Mouse (Mus musculus): ENCODE measurements around the gene Prdx3. TPM values are rescaled to one million over a fixed set of nuclear protein-coding genes. Genes with fewer than 3 reads are reported as not detected.
"Not testable (repeated sequence)": the region's sequence is repeated elsewhere in the genome, so short reads cannot be mapped to it uniquely, and the experiment has no call there.

The Prdx3 gene
- polyA plus RNA-seq, 1 experiment: 97.8 TPM

DNA sequence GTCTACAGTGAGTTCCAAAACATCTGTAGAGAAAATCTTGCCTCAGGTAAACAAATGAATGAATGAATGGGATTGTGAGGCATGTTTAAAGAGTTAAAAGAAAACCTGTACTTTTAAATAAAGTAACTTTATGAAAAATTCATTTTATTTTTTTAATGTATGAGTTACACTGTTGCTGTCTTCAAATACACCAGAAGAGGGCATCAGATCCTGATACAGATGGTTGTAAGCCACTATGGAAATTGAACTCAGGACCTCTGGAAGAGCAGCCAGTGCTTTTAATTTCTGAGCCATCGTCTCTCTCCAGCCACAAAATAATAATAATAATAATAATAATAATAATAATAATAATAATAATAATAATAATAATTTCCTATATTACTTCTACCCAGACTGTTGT is 3.9 kb downstream of the Prdx3 start:
- DNase-seq (ENCODE audit: extremely low spot score in 1 of 2, low spot score in 1 of 2): no peak

DNA sequence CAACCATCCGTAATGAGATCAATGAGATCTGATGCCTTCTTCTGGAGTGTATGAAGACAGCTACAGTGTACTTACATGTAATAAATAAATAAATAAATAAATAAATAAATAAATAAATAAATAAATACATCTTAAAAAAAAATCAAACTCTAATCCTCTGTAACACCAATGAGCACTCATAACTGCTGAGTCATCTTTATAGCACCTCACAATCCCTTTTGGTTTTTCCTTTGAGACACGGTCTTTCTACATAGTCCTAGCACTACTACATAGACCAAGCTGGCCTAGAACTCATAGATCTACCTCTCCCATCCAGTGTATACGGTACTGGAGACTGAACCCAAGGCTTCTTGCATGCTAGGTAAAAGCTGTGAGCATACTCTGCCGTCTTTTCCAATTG is 8.2 kb downstream of the Prdx3 start:
- DNase-seq (ENCODE audit: extremely low spot score in 1 of 2, low spot score in 1 of 2): not testable (repeated sequence)

DNA sequence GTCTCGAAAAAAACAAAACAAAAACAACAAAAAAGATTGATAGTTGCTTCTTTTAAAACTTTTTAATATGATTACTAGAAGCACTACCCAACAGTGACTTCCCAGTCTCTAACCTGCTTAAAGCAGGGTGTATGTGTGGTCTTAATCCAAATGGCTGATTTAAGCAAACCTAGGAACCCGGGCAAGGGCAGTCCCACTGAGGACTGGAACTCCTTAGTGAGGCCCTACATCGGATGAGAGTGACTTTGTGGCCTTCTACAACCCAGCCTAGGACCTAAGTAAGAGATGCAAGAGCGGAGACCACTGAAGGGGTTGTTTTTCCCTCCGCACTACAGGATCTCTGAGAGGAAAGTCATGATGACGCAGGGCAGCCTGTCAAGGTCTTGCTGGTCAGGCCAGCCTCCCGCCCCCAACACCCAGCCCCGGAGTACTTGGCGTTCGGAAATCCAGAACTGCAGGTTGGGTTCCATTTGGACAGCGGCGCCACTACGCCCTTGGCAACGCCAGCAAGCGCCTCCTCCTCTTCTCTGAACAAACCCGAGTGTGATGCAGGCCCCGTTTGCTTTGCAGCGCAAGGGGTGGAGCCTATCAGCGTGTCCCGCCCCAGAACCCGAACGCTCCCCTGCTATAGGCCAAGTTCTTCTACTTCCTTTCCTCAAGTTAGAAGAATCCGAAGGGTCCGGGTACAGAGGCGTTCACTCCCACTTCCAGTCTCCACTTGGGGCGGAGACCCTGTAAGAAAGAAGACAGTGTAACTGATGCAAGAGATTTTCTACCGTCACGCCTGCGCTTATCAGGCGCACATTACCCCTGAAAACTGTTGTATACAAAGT is 13.3 kb downstream of the Prdx3 start, which contains the start of gene Sfxn4:
Gene Sfxn4, minus strand, starts transcription at position 612 of the 833 bp plus-strand sequence.
- DNase-seq (ENCODE audit: extremely low spot score in 1 of 2, low spot score in 1 of 2): peak; percentile 93 to 95

DNA sequence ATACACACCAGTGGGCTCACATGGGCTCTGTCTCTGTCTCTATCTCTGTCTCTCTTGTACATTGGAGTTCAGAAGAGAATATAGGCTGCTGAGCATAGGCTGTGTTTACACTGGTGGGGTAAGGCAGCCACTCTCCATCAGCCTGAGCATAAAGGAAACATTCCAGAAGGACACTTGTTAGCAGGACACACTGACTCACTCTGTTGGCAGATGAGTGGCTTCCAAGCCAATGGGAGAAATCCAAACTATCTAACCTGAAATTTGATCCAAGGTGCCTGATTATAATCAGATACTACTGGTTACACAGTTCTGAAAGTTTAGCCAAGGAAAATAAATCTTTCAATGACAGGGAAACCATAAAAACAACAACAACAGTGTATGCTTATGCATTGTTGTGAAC is 28.6 kb downstream of the Prdx3 start:
- no peak for DNase-seq (ENCODE audit: extremely low spot score in 1 of 2, low spot score in 1 of 2)

- DNase-seq (ENCODE audit: extremely low spot score in 1 of 2, low spot score in 1 of 2): no peak
Measured at GRCm38 (mm10) chr19:60843324-60843723, 31.0 kb downstream of the Prdx3 start.

GRCm38 (mm10) chr19:60837747-60838146 is 36.6 kb downstream of the Prdx3 start:
- DNase-seq (ENCODE audit: extremely low spot score in 1 of 2, low spot score in 1 of 2): peak in 1 of 2 experiments; percentile 71

DNA sequence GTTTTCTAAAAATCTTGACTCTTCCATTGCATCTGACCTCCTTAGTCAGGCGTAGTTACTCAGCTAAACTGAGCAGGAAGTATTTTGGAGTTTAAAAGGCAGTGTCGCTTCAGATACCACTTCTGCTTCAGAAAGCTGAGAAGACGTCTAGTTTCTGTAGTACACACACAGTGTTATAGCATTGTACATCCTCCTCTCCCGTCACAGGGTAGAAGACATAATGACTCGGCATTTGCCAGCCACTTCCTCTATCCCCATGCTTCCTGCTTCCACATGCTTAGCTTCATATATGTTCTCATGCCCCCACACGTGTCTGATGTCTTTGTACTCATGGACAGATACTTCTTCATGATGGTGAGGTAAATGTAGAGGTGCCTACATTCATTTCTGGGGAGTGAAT is 55.7 kb downstream of the Prdx3 start:
- no peak for DNase-seq (ENCODE audit: extremely low spot score in 1 of 2, low spot score in 1 of 2)

Other genes with a start within 250 kb of the Prdx3 start
- gene Nanos1, start 118.6 kb downstream of the Prdx3 start, polyA plus RNA-seq (2012; rRNA removed): 16.0 and 18.6 TPM in 2 replicates
- 71.4 and 76.3 TPM in 2 replicates for gene Eif3a, start 83.9 kb downstream of the Prdx3 start, polyA plus RNA-seq (2012; rRNA removed)
- 41.4 and 44.1 TPM in 2 replicates for gene Fam45a, start 63.0 kb downstream of the Prdx3 start, polyA plus RNA-seq (2012; rRNA removed)
- gene Sfxn4, start 13.1 kb downstream of the Prdx3 start, polyA plus RNA-seq (2012; rRNA removed): 17.1 and 18.6 TPM in 2 replicates
- 6.6 and 7.2 TPM in 2 replicates for gene Grk5, start 15.2 kb upstream of the Prdx3 start, polyA plus RNA-seq (2012; rRNA removed)